Mouse (Mus musculus): ENCODE data around the gene Ctsa. TPM values are rescaled to one million over a fixed set of nuclear protein-coding genes. Genes with fewer than 3 reads are reported as not detected.
A peak's percentile ranks its signal among the peaks of the same experiment; 100 is the strongest.
"Not testable (repeated sequence)": the region's sequence is repeated elsewhere in the genome, so short reads cannot be mapped to it uniquely, and the experiment has no call there.

The Ctsa gene
- polyA plus RNA-seq, 1 experiment from 2014 or later: 98.9 TPM

DNA sequence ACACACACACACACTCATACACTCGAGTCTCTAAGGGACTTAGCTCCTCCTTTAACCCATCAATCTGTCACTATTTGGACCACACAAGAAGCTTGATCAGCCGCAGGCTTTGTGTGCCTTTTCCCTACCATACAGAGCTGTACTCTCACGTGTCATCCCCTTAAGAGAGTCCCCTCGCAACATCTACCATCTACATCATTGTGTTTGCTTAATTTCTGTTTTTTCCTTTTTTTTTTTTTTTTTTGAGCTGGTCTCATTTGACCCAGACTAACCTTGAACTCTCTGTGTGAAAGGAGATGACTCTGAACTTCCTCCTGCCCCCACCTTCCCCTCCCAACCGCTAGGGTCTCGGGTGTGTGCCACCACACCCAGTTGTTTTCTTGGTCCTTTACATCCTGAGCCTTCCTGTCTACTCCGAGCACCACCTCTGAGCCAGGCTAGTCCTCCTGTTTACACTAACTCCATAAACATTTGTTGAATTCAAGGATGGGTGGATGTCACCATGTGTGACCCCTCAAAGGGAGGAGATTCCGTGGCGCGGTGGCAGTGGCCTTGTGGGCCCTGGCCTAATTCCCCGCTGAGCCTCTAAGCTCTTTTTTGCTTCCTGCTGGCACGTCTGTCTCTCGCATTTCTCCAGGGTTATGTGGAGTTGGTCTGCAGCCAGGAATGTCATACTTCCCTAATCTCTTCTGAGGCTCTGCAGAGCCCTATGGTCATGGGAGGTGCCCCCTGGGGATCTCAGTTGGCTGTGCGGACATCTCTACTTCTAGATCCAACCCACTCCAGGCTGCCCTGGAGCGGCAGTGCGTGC, 34.3 kb downstream of the Ctsa start:
- peaks cover 5% of the 10 kb centered on the region for H3K9me3 ChIP-seq (ENCODE audit: control insufficient read depth, low read length)
- WGBS: 70% methylated on average over 16 of the region's 16 CpGs
- no peaks in the 10 kb centered on the region for H3K36me3 ChIP-seq (ENCODE audit: control insufficient read depth, insufficient read depth)
- H3K9ac ChIP-seq (replicated peaks; ENCODE audit: low read depth, low read length): no peak overlapping the region
- no peak overlapping the region for H3K4me3 ChIP-seq (replicated peaks; ENCODE audit: low read length)
- H3K4me2 ChIP-seq (ENCODE audit: low read length): no peak overlapping the region
- ATAC-seq: no peak
- H3K27ac ChIP-seq (ENCODE audit: low read length): no peak overlapping the region
- H3K27me3 ChIP-seq (replicated peaks; ENCODE audit: control insufficient read depth, insufficient read depth, low read length): no peaks in the 10 kb centered on the region
- H3K4me1 ChIP-seq (replicated peaks; ENCODE audit: control insufficient read depth, insufficient read depth, low read length): peaks cover 4% of the 10 kb centered on the region

DNA sequence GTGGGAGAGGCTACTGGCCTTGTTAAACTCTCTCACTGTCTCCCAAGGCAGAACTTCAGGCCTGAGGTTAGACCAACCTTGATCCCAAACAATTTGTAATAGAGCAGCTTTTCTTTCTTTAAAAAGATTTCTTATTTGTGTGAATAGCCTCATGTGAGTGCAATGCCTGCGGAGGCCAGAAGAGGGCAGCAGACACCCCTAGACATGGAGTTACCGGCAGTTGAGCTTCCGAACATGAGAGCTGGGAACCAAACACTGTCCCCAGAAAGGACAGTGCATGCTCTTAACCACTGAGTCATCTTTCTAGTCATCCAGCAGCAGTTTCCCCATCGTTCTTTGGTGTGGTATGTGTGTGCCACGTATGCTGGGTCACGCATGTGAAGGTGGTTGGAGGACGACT, 34.9 kb downstream of the Ctsa start:
- 92% methylated on average over 7 of the region's 7 CpGs for WGBS
- no peak for ATAC-seq
- Histone ChIP-seq H3K27me3 (replicated peaks; ENCODE audit: control insufficient read depth, insufficient read depth, low read length) (no peaks in the 10 kb centered on the region), H3K9me3 (ENCODE audit: control insufficient read depth, low read length) (peaks cover 5% of the 10 kb centered on the region), H3K36me3 (ENCODE audit: control insufficient read depth, insufficient read depth) (no peaks in the 10 kb centered on the region), H3K4me2 (ENCODE audit: low read length) (no peak overlapping the region), H3K9ac (replicated peaks; ENCODE audit: low read depth, low read length) (no peak overlapping the region), H3K27ac (ENCODE audit: low read length) (no peak overlapping the region), H3K4me3 (replicated peaks; ENCODE audit: low read length) (no peak overlapping the region), H3K4me1 (replicated peaks; ENCODE audit: control insufficient read depth, insufficient read depth, low read length) (no peaks in the 10 kb centered on the region)

DNA sequence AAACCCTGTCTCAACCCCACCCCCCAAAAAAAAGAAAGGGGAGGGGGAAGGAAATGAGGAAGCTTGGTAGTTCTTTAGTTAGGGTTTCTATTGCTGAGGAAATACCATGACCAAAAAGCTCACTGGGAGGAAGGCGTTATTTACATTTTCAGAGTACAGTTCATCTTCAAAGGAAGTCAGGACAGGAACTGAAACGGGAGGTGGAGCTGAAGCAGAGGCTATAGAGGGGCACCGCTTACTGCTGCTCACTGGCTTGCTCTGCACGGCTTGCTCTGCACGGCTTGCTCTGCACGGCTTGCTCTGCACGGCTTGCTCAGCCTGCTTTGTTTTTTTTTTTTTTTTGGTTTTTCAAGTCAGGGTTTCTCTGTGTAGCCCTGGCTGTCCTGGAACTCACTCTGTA, 35.8 kb downstream of the Ctsa start:
- H3K9ac ChIP-seq (replicated peaks; ENCODE audit: low read depth, low read length): no peak overlapping the region
- no peak overlapping the region for H3K27ac ChIP-seq (ENCODE audit: low read length)
- H3K36me3 ChIP-seq (ENCODE audit: control insufficient read depth, insufficient read depth): no peaks in the 10 kb centered on the region
- no peak overlapping the region for H3K4me2 ChIP-seq (ENCODE audit: low read length)
- WGBS: 86% methylated on average over 7 of the region's 7 CpGs
- peaks cover 5% of the 10 kb centered on the region for H3K9me3 ChIP-seq (ENCODE audit: control insufficient read depth, low read length)
- no peak overlapping the region for H3K4me3 ChIP-seq (replicated peaks; ENCODE audit: low read length)
- H3K27me3 ChIP-seq (replicated peaks; ENCODE audit: control insufficient read depth, insufficient read depth, low read length): no peaks in the 10 kb centered on the region
- ATAC-seq: no peak
- no peaks in the 10 kb centered on the region for H3K4me1 ChIP-seq (replicated peaks; ENCODE audit: control insufficient read depth, insufficient read depth, low read length)

DNA sequence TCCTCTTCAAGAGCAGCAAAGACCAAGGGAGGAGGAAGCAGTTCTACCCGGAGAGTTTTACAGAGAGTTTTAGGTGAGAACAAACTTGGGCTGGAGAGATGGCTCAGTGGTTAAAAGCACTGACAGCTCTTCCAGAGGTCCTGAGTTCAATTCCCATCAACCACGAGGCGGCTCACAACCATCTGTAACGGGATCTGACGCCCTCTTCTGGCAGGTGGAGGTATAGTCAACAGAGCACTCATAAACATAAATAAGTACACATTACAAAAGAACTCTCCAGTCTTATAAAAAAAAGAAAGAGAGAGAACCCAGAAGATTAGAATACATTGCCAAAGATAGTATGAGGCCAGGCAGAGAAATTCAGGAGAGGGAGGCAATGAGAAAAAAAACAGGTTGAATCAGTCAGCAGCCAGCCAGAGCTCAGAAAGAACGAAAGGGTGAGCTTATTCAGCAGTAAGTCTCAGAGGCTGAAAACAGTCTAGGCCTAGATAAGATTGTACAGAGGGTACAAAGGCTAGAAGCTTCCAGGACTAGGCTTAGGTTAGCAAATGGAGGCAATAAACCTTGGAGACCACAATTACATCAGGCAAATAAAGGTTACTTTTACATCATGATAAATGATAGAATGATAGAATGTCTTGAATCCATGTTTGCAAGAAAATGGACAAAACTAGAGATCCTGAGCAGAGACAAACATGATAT, 39.1 kb downstream of the Ctsa start:
- Histone ChIP-seq H3K9me3 (ENCODE audit: control insufficient read depth, low read length) (peaks cover 5% of the 10 kb centered on the region), H3K27ac (ENCODE audit: low read length) (no peak overlapping the region), H3K4me3 (replicated peaks; ENCODE audit: low read length) (no peak overlapping the region), H3K27me3 (replicated peaks; ENCODE audit: control insufficient read depth, insufficient read depth, low read length) (no peaks in the 10 kb centered on the region), H3K9ac (replicated peaks; ENCODE audit: low read depth, low read length) (no peak overlapping the region), H3K36me3 (ENCODE audit: control insufficient read depth, insufficient read depth) (no peaks in the 10 kb centered on the region), H3K4me1 (replicated peaks; ENCODE audit: control insufficient read depth, insufficient read depth, low read length) (no peaks in the 10 kb centered on the region), H3K4me2 (ENCODE audit: low read length) (no peak overlapping the region)
- 61% methylated on average over 6 of the region's 6 CpGs for WGBS
- ATAC-seq: no peak

DNA sequence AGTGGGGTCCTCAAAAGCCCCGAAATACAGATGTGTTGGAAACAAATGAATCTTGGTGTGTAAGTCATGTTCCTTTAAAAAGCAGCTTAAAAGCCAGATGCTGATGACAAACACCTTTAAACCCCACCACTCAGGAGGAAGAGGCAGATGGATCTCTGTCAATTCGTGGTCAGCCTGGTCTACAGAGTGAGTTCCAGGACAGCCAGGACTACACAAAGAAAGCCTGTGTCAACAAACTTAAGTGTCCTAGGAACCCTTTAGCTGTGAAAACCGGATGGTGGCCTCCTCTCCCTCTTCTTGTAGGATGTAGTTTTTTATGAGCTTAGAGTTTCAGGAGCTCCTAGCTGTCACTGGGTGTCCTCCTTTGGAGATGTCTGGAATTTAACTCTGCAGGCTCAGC, 40.9 kb downstream of the Ctsa start:
- Histone ChIP-seq H3K36me3 (ENCODE audit: control insufficient read depth, insufficient read depth) (no peaks in the 10 kb centered on the region), H3K4me2 (ENCODE audit: low read length) (no peak overlapping the region), H3K27ac (ENCODE audit: low read length) (no peak overlapping the region), H3K4me1 (replicated peaks; ENCODE audit: control insufficient read depth, insufficient read depth, low read length) (peaks cover 7% of the 10 kb centered on the region), H3K9ac (replicated peaks; ENCODE audit: low read depth, low read length) (no peak overlapping the region), H3K4me3 (replicated peaks; ENCODE audit: low read length) (no peak overlapping the region), H3K27me3 (replicated peaks; ENCODE audit: control insufficient read depth, insufficient read depth, low read length) (no peaks in the 10 kb centered on the region), H3K9me3 (ENCODE audit: control insufficient read depth, low read length) (no peaks in the 10 kb centered on the region)
- WGBS: 73% methylated on average over 3 of the region's 3 CpGs
- no peak for ATAC-seq

DNA sequence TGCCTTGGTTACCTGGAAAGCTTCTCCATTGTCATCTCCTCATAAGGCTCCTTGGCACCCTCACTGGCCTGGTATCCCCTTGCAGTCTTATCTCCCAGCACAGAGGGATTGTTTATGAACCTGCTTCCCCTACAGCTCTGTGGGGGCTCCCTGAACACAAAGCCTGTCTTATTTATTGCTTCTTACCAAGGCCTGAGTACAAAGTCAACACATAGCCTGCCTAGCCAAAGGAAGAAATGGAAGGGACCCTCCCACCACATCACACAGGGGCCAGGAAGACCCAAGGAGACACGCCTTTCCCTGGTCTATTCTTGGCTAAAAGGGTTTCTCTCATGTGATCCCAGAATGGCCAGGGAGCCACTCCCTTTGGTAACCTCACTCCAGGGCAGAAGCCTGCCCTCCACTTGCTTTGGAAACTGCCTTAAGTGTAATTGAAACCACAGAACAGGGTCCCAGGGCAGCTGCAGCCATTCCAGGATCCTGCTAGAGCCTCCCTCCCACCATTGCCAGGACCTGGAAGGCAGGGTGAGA, 41.6 kb downstream of the Ctsa start:
- WGBS: 45% methylated on average over 1 of the region's 1 CpGs
- Histone ChIP-seq H3K36me3 (ENCODE audit: control insufficient read depth, insufficient read depth) (no peaks in the 10 kb centered on the region), H3K9me3 (ENCODE audit: control insufficient read depth, low read length) (no peaks in the 10 kb centered on the region), H3K4me3 (replicated peaks; ENCODE audit: low read length) (no peak overlapping the region), H3K4me1 (replicated peaks; ENCODE audit: control insufficient read depth, insufficient read depth, low read length) (peaks cover 8% of the 10 kb centered on the region), H3K9ac (replicated peaks; ENCODE audit: low read depth, low read length) (no peak overlapping the region), H3K27ac (ENCODE audit: low read length) (no peak overlapping the region), H3K4me2 (ENCODE audit: low read length) (no peak overlapping the region), H3K27me3 (replicated peaks; ENCODE audit: control insufficient read depth, insufficient read depth, low read length) (no peaks in the 10 kb centered on the region)
- no peak for ATAC-seq

DNA sequence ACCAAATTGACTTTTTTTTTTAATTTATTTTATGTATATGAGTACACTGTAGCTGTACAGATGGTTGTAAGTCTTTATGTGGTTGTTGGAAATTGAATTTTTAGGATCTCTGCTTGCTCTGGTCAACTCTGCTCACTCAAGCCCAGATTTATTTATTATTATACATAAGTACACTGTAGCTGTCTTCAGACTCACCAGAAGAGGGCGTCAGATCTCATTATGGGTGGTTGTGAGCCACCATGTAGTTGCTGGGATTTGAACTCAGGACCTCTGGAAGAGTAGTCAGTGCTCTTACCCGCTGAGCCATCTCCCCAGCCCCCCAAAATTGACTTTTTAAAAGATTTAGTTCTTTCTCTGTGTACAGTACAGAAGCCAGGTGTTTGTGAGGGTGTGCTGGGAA, 43.0 kb downstream of the Ctsa start:
- peaks cover 14% of the 10 kb centered on the region for H3K4me1 ChIP-seq (replicated peaks; ENCODE audit: control insufficient read depth, insufficient read depth, low read length)
- ATAC-seq; H3K4me3 ChIP-seq (replicated peaks; ENCODE audit: low read length); H3K4me2 ChIP-seq (ENCODE audit: low read length); H3K27ac ChIP-seq (ENCODE audit: low read length); H3K36me3 ChIP-seq (ENCODE audit: control insufficient read depth, insufficient read depth); H3K9me3 ChIP-seq (ENCODE audit: control insufficient read depth, low read length); H3K9ac ChIP-seq (replicated peaks; ENCODE audit: low read depth, low read length); H3K27me3 ChIP-seq (replicated peaks; ENCODE audit: control insufficient read depth, insufficient read depth, low read length): not testable (repeated sequence)
- 57% methylated on average over 2 of the region's 2 CpGs for WGBS

DNA sequence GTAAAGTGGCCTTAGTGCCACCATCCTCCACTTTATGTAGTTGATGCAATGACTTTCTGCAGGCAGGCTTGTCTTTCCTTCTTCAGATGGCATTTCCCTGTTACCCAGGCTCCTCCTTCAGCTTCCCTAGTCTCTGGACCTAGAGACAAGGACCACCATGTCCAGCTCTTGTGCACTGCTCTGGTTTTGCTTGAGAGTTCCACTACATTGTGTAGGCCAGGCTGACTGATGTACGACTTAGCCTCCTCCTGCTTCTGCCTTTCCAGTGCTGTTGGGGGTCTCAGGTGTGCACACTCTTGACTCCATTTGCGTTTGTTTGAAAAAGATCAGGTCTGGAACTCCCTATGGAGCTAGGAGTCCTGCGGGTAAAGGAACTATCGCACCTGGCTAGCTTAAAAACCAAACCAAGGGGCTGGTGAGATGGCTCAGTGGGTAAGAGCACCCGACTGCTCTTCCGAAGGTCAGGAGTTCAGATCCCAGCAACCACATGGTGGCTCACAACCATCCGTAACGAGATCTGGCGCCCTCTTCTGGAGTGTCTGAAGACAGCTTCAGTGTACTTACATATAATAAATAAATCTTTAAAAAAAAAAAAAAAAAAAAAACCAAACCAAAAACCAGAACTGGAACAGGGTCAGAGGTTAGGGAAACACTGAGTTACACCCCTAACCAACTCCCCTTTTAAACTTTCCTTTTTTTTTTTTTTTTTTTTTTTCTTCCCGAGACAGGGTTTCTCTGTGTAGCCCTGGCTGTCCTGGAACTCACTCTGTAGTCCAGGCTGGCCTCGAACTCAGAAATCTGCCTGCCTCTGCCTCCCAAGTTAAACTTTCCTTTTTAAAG, 44.9 kb downstream of the Ctsa start:
- H3K27ac ChIP-seq (ENCODE audit: low read length); H3K9me3 ChIP-seq (ENCODE audit: control insufficient read depth, low read length); H3K4me3 ChIP-seq (replicated peaks; ENCODE audit: low read length); H3K27me3 ChIP-seq (replicated peaks; ENCODE audit: control insufficient read depth, insufficient read depth, low read length); H3K36me3 ChIP-seq (ENCODE audit: control insufficient read depth, insufficient read depth); H3K9ac ChIP-seq (replicated peaks; ENCODE audit: low read depth, low read length); ATAC-seq: not testable (repeated sequence)
- H3K4me1 ChIP-seq (replicated peaks; ENCODE audit: control insufficient read depth, insufficient read depth, low read length): peaks cover 19% of the 10 kb centered on the region
- H3K4me2 ChIP-seq (ENCODE audit: low read length): peak overlapping the region; percentile 98
- 79% methylated on average over 11 of the region's 11 CpGs for WGBS
